Mouse (Mus musculus): Measurements from ENCODE around the gene Egr4. TPM values are rescaled to one million over a fixed set of nuclear protein-coding genes. Genes with fewer than 3 reads are reported as not detected.

Egr4 gene
- polyA plus RNA-seq, 1 experiment, result not detected

- WGBS, result 53% methylated on average over 2 of the region's 2 CpGs
- H3K4me1 ChIP-seq (ENCODE audit: control insufficient read depth, insufficient read depth, low read length), result peaks cover 26% of the 10 kb centered on the region
- no peak for TF ChIP-seq POLR2A (IDR thresholded peaks at IDR 0.05; ENCODE audit: insufficient read depth, low read depth, low read length)
- TF ChIP-seq CTCF (IDR thresholded peaks at IDR 0.05; ENCODE audit: insufficient read depth, low read depth, low read length), result no peak
- no peak overlapping the region for H3K27ac ChIP-seq (ENCODE audit: insufficient read depth, low read depth, low read length)
- H3K4me3 ChIP-seq (ENCODE audit: insufficient read depth, low read depth, low read length), result no peak overlapping the region
These were observed 27.7 kb downstream of the Egr4 start for GRCm38 (mm10) chr6:85485738-85486137.

DNA sequence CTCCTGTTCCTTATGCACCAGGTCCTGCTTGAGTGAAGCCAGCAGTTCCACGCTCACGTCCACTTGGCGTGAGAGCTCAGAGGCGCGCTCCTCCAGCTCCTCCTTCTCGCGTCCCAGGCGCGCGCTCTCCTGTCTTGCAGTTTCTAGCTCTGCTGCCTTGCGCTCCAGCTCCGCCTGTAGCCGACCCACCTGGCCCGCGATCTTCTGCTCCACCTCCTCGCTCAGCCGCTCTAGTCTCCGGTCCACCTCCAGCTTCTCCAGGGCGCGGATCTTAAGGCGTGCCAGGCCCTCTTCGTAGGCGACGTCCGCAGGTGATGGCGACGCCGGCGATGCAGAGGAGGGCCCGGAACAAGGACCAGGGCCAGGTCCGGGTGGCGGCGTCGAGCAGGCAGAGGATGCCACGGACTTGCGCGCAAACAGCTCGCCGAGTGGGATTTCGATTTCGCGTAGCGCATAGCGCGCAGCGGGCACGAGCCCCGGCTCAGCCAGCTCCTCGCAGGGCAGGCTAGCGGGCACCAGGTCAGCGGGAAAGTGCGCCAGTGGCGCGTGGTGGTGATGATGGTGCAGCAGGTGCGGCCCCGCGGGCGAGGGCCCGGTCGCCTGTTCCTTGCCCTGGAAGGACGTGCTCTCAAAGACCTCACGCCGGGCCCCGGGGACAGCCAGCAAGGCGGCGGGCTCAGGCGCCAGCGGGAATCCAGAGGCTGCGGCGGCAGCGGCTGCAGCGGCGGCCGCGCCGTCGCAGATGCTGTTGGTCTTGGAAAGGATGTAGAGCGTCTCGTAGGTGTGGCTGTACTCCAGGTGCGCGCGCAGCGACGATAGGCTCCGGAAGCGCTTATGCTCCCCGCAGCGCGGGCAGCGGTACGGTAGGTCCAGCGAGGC, 29.3 kb downstream of the Egr4 start:
- H3K4me1 ChIP-seq (ENCODE audit: control insufficient read depth, insufficient read depth, low read length), result peaks cover 26% of the 10 kb centered on the region
- TF ChIP-seq POLR2A (IDR thresholded peaks at IDR 0.05; ENCODE audit: insufficient read depth, low read depth, low read length) (no peak), CTCF (IDR thresholded peaks at IDR 0.05; ENCODE audit: insufficient read depth, low read depth, low read length) (no peak)
- H3K27ac ChIP-seq (ENCODE audit: insufficient read depth, low read depth, low read length), result no peak overlapping the region
- 31% methylated on average over 92 of the region's 92 CpGs for WGBS
- H3K4me3 ChIP-seq (ENCODE audit: insufficient read depth, low read depth, low read length), result peak overlapping the region; percentile 17; the same call in 1 of the 2 replicates

DNA sequence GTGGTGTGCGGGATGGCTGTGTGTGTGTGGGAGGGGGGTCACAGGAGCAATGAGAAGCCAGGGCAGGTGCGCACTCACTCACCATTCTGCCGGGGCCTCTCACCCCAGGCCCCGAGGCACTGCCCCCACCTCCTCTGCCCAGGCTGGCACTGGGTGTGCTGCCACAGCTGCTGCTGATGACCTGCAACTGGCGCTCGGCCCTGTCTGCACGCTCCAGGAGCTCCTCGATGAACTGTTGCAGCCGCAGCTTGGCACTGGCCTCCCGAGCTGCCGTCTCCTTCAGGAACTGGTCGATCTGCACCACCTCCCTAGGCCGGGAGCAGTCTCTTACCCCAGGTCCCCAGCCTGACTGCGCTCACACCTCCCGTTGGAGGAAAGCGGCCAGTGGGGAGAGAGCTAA, 32.7 kb downstream of the Egr4 start:
- 52% methylated on average over 16 of the region's 16 CpGs for WGBS
- H3K4me3 ChIP-seq (ENCODE audit: insufficient read depth, low read depth, low read length), result no peak overlapping the region
- TF ChIP-seq POLR2A (IDR thresholded peaks at IDR 0.05; ENCODE audit: insufficient read depth, low read depth, low read length) (no peak), CTCF (IDR thresholded peaks at IDR 0.05; ENCODE audit: insufficient read depth, low read depth, low read length) (no peak)
- no peak overlapping the region for H3K27ac ChIP-seq (ENCODE audit: insufficient read depth, low read depth, low read length)
- peaks cover 26% of the 10 kb centered on the region for H3K4me1 ChIP-seq (ENCODE audit: control insufficient read depth, insufficient read depth, low read length)

- Histone ChIP-seq H3K4me3 (ENCODE audit: insufficient read depth, low read depth, low read length) (no peak overlapping the region), H3K27ac (ENCODE audit: insufficient read depth, low read depth, low read length) (no peak overlapping the region), H3K4me1 (ENCODE audit: control insufficient read depth, insufficient read depth, low read length) (peaks cover 26% of the 10 kb centered on the region)
- WGBS, result 82% methylated on average over 5 of the region's 5 CpGs
- TF ChIP-seq CTCF (IDR thresholded peaks at IDR 0.05; ENCODE audit: insufficient read depth, low read depth, low read length) (no peak), POLR2A (IDR thresholded peaks at IDR 0.05; ENCODE audit: insufficient read depth, low read depth, low read length) (no peak)
These were observed 33.4 kb downstream of the Egr4 start for GRCm38 (mm10) chr6:85479979-85480378.

- Histone ChIP-seq H3K4me1 (ENCODE audit: control insufficient read depth, insufficient read depth, low read length) (peaks cover 13% of the 10 kb centered on the region), H3K4me3 (ENCODE audit: insufficient read depth, low read depth, low read length) (no peak overlapping the region), H3K27ac (ENCODE audit: insufficient read depth, low read depth, low read length) (no peak overlapping the region)
- WGBS, result 65% methylated on average over 14 of the region's 14 CpGs
- TF ChIP-seq POLR2A (IDR thresholded peaks at IDR 0.05; ENCODE audit: insufficient read depth, low read depth, low read length), result no peak
- no peak for TF ChIP-seq CTCF (IDR thresholded peaks at IDR 0.05; ENCODE audit: insufficient read depth, low read depth, low read length)
These were observed 35.0 kb downstream of the Egr4 start for GRCm38 (mm10) chr6:85478416-85478815.

DNA sequence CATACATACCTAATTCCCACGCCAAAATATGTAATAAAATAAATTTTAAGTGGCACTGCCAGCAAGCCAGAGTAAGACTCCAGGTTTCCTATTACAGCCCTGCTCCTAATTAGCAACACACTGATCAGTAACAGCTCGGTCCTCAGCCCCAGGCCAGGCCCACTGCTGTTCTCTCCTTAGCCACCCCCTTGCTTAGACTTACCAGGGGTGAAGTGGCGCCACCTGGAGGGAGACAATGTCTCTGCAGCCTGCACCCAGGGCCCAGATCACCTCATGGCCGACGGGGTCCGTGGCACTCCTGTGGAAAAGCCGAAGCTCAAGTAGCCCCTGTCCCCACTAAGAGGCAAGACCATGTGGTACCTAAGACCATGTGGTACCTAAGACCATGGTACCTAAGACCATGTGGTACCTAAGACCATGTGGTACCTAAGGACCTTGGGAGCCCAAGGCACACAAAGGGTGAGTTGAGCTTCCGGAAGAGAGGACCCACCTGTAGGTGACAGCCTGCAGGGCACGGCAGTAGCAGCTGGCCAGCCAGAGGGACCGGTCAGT, 35.9 kb downstream of the Egr4 start:
- H3K27ac ChIP-seq (ENCODE audit: insufficient read depth, low read depth, low read length), result no peak overlapping the region
- TF ChIP-seq POLR2A (IDR thresholded peaks at IDR 0.05; ENCODE audit: insufficient read depth, low read depth, low read length) (no peak), CTCF (IDR thresholded peaks at IDR 0.05; ENCODE audit: insufficient read depth, low read depth, low read length) (peak; percentile 59)
- H3K4me1 ChIP-seq (ENCODE audit: control insufficient read depth, insufficient read depth, low read length), result peaks cover 13% of the 10 kb centered on the region
- 50% methylated on average over 10 of the region's 10 CpGs for WGBS
- no peak overlapping the region for H3K4me3 ChIP-seq (ENCODE audit: insufficient read depth, low read depth, low read length)

DNA sequence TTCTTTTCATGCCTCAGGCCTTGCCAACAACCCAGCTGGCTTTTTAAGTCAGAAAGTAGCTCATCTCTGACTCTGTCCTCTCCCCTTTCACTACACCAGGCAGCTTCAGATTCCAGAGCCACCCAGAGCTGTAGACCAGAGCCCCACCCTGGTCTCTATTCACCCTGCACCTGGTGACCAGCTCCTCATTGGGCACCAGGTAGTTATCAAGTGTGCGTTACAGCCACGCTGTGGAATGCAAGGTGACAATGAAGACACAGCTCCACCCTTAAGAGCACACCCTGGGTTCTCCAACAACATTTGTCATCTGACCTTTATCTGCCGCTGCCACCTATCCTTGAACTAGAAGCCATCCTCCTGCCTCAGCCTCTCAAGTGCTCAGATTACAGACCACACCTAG, 37.8 kb downstream of the Egr4 start:
- no peak overlapping the region for H3K27ac ChIP-seq (ENCODE audit: insufficient read depth, low read depth, low read length)
- 95% methylated on average over 3 of the region's 3 CpGs for WGBS
- TF ChIP-seq CTCF (IDR thresholded peaks at IDR 0.05; ENCODE audit: insufficient read depth, low read depth, low read length), result no peak
- TF ChIP-seq POLR2A (IDR thresholded peaks at IDR 0.05; ENCODE audit: insufficient read depth, low read depth, low read length), result no peak

GRCm38 (mm10) chr6:85472542-85472941, 40.8 kb downstream of the Egr4 start:
- no peak for TF ChIP-seq POLR2A (IDR thresholded peaks at IDR 0.05; ENCODE audit: insufficient read depth, low read depth, low read length)
- TF ChIP-seq CTCF (IDR thresholded peaks at IDR 0.05; ENCODE audit: insufficient read depth, low read depth, low read length), result no peak
- WGBS, result 71% methylated on average over 5 of the region's 5 CpGs
- Histone ChIP-seq H3K4me1 (ENCODE audit: control insufficient read depth, insufficient read depth, low read length) (peaks cover 4% of the 10 kb centered on the region), H3K4me3 (ENCODE audit: insufficient read depth, low read depth, low read length) (no peak overlapping the region), H3K27ac (ENCODE audit: insufficient read depth, low read depth, low read length) (no peak overlapping the region)

More for the DNA sequence above, 37.8 kb downstream of the Egr4 start:
- Histone ChIP-seq H3K4me1 (ENCODE audit: control insufficient read depth, insufficient read depth, low read length) (peaks cover 11% of the 10 kb centered on the region), H3K4me3 (ENCODE audit: insufficient read depth, low read depth, low read length) (no peak overlapping the region)

DNA sequence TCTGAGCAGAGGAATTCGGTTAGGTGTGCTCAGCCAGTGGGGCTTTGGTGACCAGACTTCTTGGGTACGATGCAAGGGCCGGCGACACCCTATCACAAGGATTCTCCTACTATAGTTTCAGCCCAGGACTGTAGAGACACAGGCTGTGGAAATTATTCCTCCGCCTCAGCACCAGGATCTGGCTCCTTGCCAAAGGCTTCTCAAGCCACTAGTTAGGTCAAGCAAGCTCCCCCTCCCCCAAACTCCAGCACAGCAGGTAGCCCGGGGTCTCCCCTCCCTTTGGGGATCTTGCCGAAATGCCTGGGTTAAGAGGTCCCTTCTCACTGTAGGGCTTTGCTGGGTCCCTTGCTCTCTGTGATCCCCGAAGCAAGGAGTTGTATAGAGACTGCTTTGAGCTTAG, 41.4 kb downstream of the Egr4 start:
- WGBS, result 49% methylated on average over 8 of the region's 8 CpGs
- no peak overlapping the region for H3K27ac ChIP-seq (ENCODE audit: insufficient read depth, low read depth, low read length)
- peaks cover 4% of the 10 kb centered on the region for H3K4me1 ChIP-seq (ENCODE audit: control insufficient read depth, insufficient read depth, low read length)
- H3K4me3 ChIP-seq (ENCODE audit: insufficient read depth, low read depth, low read length), result no peak overlapping the region
- TF ChIP-seq CTCF (IDR thresholded peaks at IDR 0.05; ENCODE audit: insufficient read depth, low read depth, low read length) (no peak), POLR2A (IDR thresholded peaks at IDR 0.05; ENCODE audit: insufficient read depth, low read depth, low read length) (no peak)

All from olfactory bulb, adult 2 months (tissue).